Mouse (Mus musculus): ENCODE results near the gene Tfe3. TPM values are rescaled to one million over a fixed set of nuclear protein-coding genes. Genes with fewer than 3 reads are reported as not detected.

Gene Tfe3
- polyA plus RNA-seq, 1 experiment from 2014 or later, result 15.0 TPM

GRCm38 (mm10) chrX:7765281-7765670 is 2.9 kb downstream of the Tfe3 start:
- ATAC-seq (replicated peaks; ENCODE audit: insufficient number of reproducible peaks, low FRiP score, low TSS enrichment), result no peak
- H3K9me3 ChIP-seq (replicated peaks; ENCODE audit: control insufficient read depth, low read length), result no peaks in the 10 kb centered on the region
- H3K4me2 ChIP-seq, result peak overlapping the region; percentile 73
- 24% methylated on average over 13 of the region's 13 CpGs for WGBS (ENCODE audit: insufficient replicate concordance)
- H3K27ac ChIP-seq (ENCODE audit: low read depth, low read length), result peak overlapping the region; percentile 41; the same call in 1 of the 2 replicates
- H3K4me1 ChIP-seq (ENCODE audit: control insufficient read depth, insufficient read depth, low read length), result peaks cover 11% of the 10 kb centered on the region; the same call in 1 of the 2 replicates
- H3K9ac ChIP-seq (ENCODE audit: low read depth, low read length), result peak overlapping the region; percentile 46; the same call in 1 of the 2 replicates
- no peaks in the 10 kb centered on the region for H3K27me3 ChIP-seq (ENCODE audit: control insufficient read depth, insufficient read depth, low read length)
- H3K36me3 ChIP-seq (ENCODE audit: control insufficient read depth, insufficient read depth, low read length), result peaks cover 3% of the 10 kb centered on the region; the same call in 1 of the 2 replicates
- peak overlapping the region; percentile 38 for H3K4me3 ChIP-seq (ENCODE audit: low read depth, low read length)

- Histone ChIP-seq H3K9ac (ENCODE audit: low read depth, low read length) (peak overlapping the region; percentile 46; the same call in 1 of the 2 replicates), H3K27ac (ENCODE audit: low read depth, low read length) (peak overlapping the region; percentile 41), H3K4me2 (peak overlapping the region; percentile 73), H3K4me1 (ENCODE audit: control insufficient read depth, insufficient read depth, low read length) (peaks cover 11% of the 10 kb centered on the region; the same call in 1 of the 2 replicates), H3K36me3 (ENCODE audit: control insufficient read depth, insufficient read depth, low read length) (peaks cover 3% of the 10 kb centered on the region; the same call in 1 of the 2 replicates), H3K4me3 (ENCODE audit: low read depth, low read length) (peak overlapping the region; percentile 38), H3K27me3 (ENCODE audit: control insufficient read depth, insufficient read depth, low read length) (no peaks in the 10 kb centered on the region), H3K9me3 (replicated peaks; ENCODE audit: control insufficient read depth, low read length) (no peaks in the 10 kb centered on the region)
- peak; percentile 73 for ATAC-seq (replicated peaks; ENCODE audit: insufficient number of reproducible peaks, low FRiP score, low TSS enrichment)
- WGBS (ENCODE audit: insufficient replicate concordance), result 12% methylated on average over 11 of the region's 11 CpGs
Observed at GRCm38 (mm10) chrX:7765764-7766163, 3.4 kb downstream of the Tfe3 start.

- H3K9ac ChIP-seq (ENCODE audit: low read depth, low read length), result no peak overlapping the region
- peaks cover 3% of the 10 kb centered on the region; the same call in 1 of the 2 replicates for H3K36me3 ChIP-seq (ENCODE audit: control insufficient read depth, insufficient read depth, low read length)
- H3K27ac ChIP-seq (ENCODE audit: low read depth, low read length), result no peak overlapping the region
- H3K4me2 ChIP-seq, result no peak overlapping the region
- 78% methylated on average over 7 of the region's 7 CpGs for WGBS (ENCODE audit: insufficient replicate concordance)
- no peaks in the 10 kb centered on the region for H3K9me3 ChIP-seq (replicated peaks; ENCODE audit: control insufficient read depth, low read length)
- no peak for ATAC-seq (replicated peaks; ENCODE audit: insufficient number of reproducible peaks, low FRiP score, low TSS enrichment)
- H3K4me1 ChIP-seq (ENCODE audit: control insufficient read depth, insufficient read depth, low read length), result peaks cover 7% of the 10 kb centered on the region; the same call in 1 of the 2 replicates
- no peaks in the 10 kb centered on the region for H3K27me3 ChIP-seq (ENCODE audit: control insufficient read depth, insufficient read depth, low read length)
- no peak overlapping the region for H3K4me3 ChIP-seq (ENCODE audit: low read depth, low read length)
Observed at GRCm38 (mm10) chrX:7769302-7770017, 7.1 kb downstream of the Tfe3 start.

GRCm38 (mm10) chrX:7772766-7773165 is 10.4 kb downstream of the Tfe3 start:
- H3K9ac ChIP-seq (ENCODE audit: low read depth, low read length), result no peak overlapping the region
- no peak overlapping the region for H3K27ac ChIP-seq (ENCODE audit: low read depth, low read length)
- no peak overlapping the region for H3K4me3 ChIP-seq (ENCODE audit: low read depth, low read length)
- no peaks in the 10 kb centered on the region for H3K36me3 ChIP-seq (ENCODE audit: control insufficient read depth, insufficient read depth, low read length)
- no peak overlapping the region for H3K4me2 ChIP-seq
- H3K4me1 ChIP-seq (ENCODE audit: control insufficient read depth, insufficient read depth, low read length), result no peaks in the 10 kb centered on the region
- H3K27me3 ChIP-seq (ENCODE audit: control insufficient read depth, insufficient read depth, low read length), result no peaks in the 10 kb centered on the region
- WGBS (ENCODE audit: insufficient replicate concordance), result 53% methylated on average over 2 of the region's 2 CpGs
- ATAC-seq (replicated peaks; ENCODE audit: insufficient number of reproducible peaks, low FRiP score, low TSS enrichment), result no peak
- no peaks in the 10 kb centered on the region for H3K9me3 ChIP-seq (replicated peaks; ENCODE audit: control insufficient read depth, low read length)

- H3K27ac ChIP-seq (ENCODE audit: low read depth, low read length), result no peak overlapping the region
- no peaks in the 10 kb centered on the region for H3K9me3 ChIP-seq (replicated peaks; ENCODE audit: control insufficient read depth, low read length)
- ATAC-seq (replicated peaks; ENCODE audit: insufficient number of reproducible peaks, low FRiP score, low TSS enrichment), result no peak
- no peaks in the 10 kb centered on the region for H3K27me3 ChIP-seq (ENCODE audit: control insufficient read depth, insufficient read depth, low read length)
- H3K4me2 ChIP-seq, result no peak overlapping the region
- WGBS (ENCODE audit: insufficient replicate concordance), result 63% methylated on average over 9 of the region's 9 CpGs
- no peak overlapping the region for H3K9ac ChIP-seq (ENCODE audit: low read depth, low read length)
- H3K36me3 ChIP-seq (ENCODE audit: control insufficient read depth, insufficient read depth, low read length), result no peaks in the 10 kb centered on the region
- no peaks in the 10 kb centered on the region for H3K4me1 ChIP-seq (ENCODE audit: control insufficient read depth, insufficient read depth, low read length)
- H3K4me3 ChIP-seq (ENCODE audit: low read depth, low read length), result no peak overlapping the region
Observed at GRCm38 (mm10) chrX:7775501-7776205, 13.3 kb downstream of the Tfe3 start.

GRCm38 (mm10) chrX:7776329-7777082 is 14.1 kb downstream of the Tfe3 start:
- Histone ChIP-seq H3K4me3 (ENCODE audit: low read depth, low read length) (no peak overlapping the region), H3K9me3 (replicated peaks; ENCODE audit: control insufficient read depth, low read length) (no peaks in the 10 kb centered on the region), H3K27me3 (ENCODE audit: control insufficient read depth, insufficient read depth, low read length) (no peaks in the 10 kb centered on the region), H3K36me3 (ENCODE audit: control insufficient read depth, insufficient read depth, low read length) (no peaks in the 10 kb centered on the region), H3K4me2 (no peak overlapping the region), H3K4me1 (ENCODE audit: control insufficient read depth, insufficient read depth, low read length) (no peaks in the 10 kb centered on the region), H3K9ac (ENCODE audit: low read depth, low read length) (no peak overlapping the region), H3K27ac (ENCODE audit: low read depth, low read length) (no peak overlapping the region)
- 45% methylated on average over 8 of the region's 8 CpGs for WGBS (ENCODE audit: insufficient replicate concordance)
- no peak for ATAC-seq (replicated peaks; ENCODE audit: insufficient number of reproducible peaks, low FRiP score, low TSS enrichment)

GRCm38 (mm10) chrX:7778450-7779244 is 16.3 kb downstream of the Tfe3 start:
- Histone ChIP-seq H3K4me2 (no peak overlapping the region), H3K27ac (ENCODE audit: low read depth, low read length) (peak overlapping the region; percentile 64), H3K36me3 (ENCODE audit: control insufficient read depth, insufficient read depth, low read length) (no peaks in the 10 kb centered on the region)

GRCm38 (mm10) chrX:7779294-7779693 is 16.9 kb downstream of the Tfe3 start:
- no peak overlapping the region for H3K4me2 ChIP-seq
- no peaks in the 10 kb centered on the region for H3K4me1 ChIP-seq (ENCODE audit: control insufficient read depth, insufficient read depth, low read length)
- H3K27me3 ChIP-seq (ENCODE audit: control insufficient read depth, insufficient read depth, low read length), result no peaks in the 10 kb centered on the region
- 16% methylated on average over 3 of the region's 3 CpGs for WGBS (ENCODE audit: insufficient replicate concordance)
- ATAC-seq (replicated peaks; ENCODE audit: insufficient number of reproducible peaks, low FRiP score, low TSS enrichment), result no peak
- H3K9ac ChIP-seq (ENCODE audit: low read depth, low read length), result no peak overlapping the region
- H3K4me3 ChIP-seq (ENCODE audit: low read depth, low read length), result no peak overlapping the region
- H3K9me3 ChIP-seq (replicated peaks; ENCODE audit: control insufficient read depth, low read length), result no peaks in the 10 kb centered on the region
- no peaks in the 10 kb centered on the region for H3K36me3 ChIP-seq (ENCODE audit: control insufficient read depth, insufficient read depth, low read length)
- H3K27ac ChIP-seq (ENCODE audit: low read depth, low read length), result no peak overlapping the region

More at GRCm38 (mm10) chrX:7778450-7779244, 16.3 kb downstream of the Tfe3 start:
- H3K27me3 ChIP-seq (ENCODE audit: control insufficient read depth, insufficient read depth, low read length), result no peaks in the 10 kb centered on the region
- H3K9ac ChIP-seq (ENCODE audit: low read depth, low read length), result no peak overlapping the region
- WGBS (ENCODE audit: insufficient replicate concordance), result 48% methylated on average over 7 of the region's 7 CpGs
- ATAC-seq (replicated peaks; ENCODE audit: insufficient number of reproducible peaks, low FRiP score, low TSS enrichment), result no peak
- no peak overlapping the region for H3K4me3 ChIP-seq (ENCODE audit: low read depth, low read length)
- H3K4me1 ChIP-seq (ENCODE audit: control insufficient read depth, insufficient read depth, low read length), result no peaks in the 10 kb centered on the region
- H3K9me3 ChIP-seq (replicated peaks; ENCODE audit: control insufficient read depth, low read length), result no peaks in the 10 kb centered on the region

All from heart, embryonic 11.5 days (tissue).